Mouse (Mus musculus) ES-E14 (cell line): Measurements from ENCODE around the gene Upf1.

ENCODE experiments used
- CHD2 ChIP-seq: IDR thresholded peaks from 2 replicates; pipeline ENCODE4 v1.6.1; 2014; ENCODE audit warnings: mild to moderate bottlenecking, low read depth, low read length, inconsistent platforms
- HCFC1 ChIP-seq: IDR thresholded peaks from 2 replicates; pipeline ENCODE4 v1.6.1; 2012; ENCODE audit warnings: low read length, inconsistent platforms, borderline replicate concordance; ENCODE audit not compliant: insufficient read depth
- MAFK ChIP-seq: IDR thresholded peaks from 2 replicates; pipeline ENCODE4 v1.6.1; 2014; ENCODE audit warnings: mild to moderate bottlenecking, low read depth, low read length, inconsistent platforms; ENCODE audit not compliant: insufficient read depth
- ZC3H11A ChIP-seq: IDR thresholded peaks from 2 replicates; pipeline ENCODE4 v1.6.1; 2012; ENCODE audit warnings: low read depth, mild to moderate bottlenecking, inconsistent platforms, low read length, borderline replicate concordance
- ZNF384 ChIP-seq: IDR thresholded peaks from 2 replicates; pipeline ENCODE4 v1.6.1; 2012; ENCODE audit warnings: low read depth, low read length, inconsistent platforms

GRCm38 (mm10) chr8:70338931-70339330 lies 14.1 kb downstream of the Upf1 start:
- TF ChIP-seq ZC3H11A = no peak
- no peak for TF ChIP-seq HCFC1
- no peak for TF ChIP-seq MAFK
- no peak for TF ChIP-seq ZNF384
- TF ChIP-seq CHD2 = no peak
